Mouse (Mus musculus) thymus, postnatal 10 days (tissue): ENCODE results near the gene Zfp62.
"Not testable (repeated sequence)": the region's sequence is repeated elsewhere in the genome, so short reads cannot be mapped to it uniquely, and the experiment has no call there.

Experiments used
- DNase-seq, 2 experiments: peaks; one replicate each; pipeline ENCODE4 v3.0.0; 2021; ENCODE audit warnings: low spot score in 2 of 2

Gene Zfp62

DNA sequence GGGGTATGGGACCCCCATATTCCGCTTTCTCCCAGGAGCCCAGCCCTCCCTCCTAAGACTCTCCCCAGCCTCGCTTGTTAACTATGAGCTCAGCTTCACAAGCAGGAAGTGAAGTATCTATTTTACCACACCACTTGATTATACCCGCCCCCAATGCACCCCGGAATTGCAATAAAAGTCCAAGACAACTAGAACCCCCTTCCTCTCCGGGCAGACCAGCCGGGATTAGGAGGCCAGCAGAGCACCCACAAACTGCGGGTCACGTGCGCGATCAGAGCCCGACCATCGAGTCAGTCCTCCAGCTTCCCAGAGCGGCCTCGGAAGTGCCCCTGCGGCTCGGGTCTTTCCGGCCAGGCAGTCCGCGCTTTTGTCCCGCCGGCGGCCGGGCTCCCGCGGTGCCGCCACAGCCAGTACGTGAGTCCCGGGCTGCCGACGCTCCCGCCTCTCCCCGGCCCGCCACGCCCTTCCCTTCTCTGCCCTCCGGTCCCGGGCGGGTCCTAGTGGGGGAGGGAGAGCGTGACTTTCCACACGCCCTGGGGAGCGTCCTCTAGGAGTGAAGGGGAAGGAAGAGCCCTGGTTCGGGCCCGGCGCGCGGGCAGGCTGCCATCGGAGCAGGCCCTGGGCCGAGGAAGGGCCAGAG lies at the start of gene Zfp62:
Zfp62 (plus strand) TSS at position 164 of the 640 bp plus-strand sequence.
- DNase-seq = peak; percentile 76 to 85

DNA sequence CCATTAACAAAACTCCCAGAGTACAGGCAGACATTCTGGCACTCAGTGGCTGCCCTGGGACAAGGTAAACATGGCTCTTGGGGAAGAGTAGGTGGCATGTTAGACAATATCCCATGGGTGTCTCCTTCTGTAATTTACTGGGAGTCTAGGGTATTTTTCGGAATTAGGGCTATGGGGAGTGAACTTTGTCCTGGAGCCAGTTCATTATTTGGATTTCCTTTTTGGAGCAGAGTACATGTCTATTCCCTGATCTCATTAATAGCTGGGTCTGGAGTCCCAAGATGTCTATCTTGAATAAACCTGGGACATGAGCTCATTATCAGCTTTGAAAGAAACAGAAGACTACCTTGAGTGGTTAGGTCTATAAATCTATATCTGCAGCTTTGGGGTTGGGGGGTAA lies 49.0 kb upstream of the Zfp62 start, which contains the start of gene Olfr1394:
Olfr1394 (plus strand) TSS at position 301 of the 400 bp plus-strand sequence.
- DNase-seq = no peak

- DNase-seq = no peak
These were observed 46.0 kb upstream of the Zfp62 start for GRCm38 (mm10) chr11:49156821-49157814.

DNA sequence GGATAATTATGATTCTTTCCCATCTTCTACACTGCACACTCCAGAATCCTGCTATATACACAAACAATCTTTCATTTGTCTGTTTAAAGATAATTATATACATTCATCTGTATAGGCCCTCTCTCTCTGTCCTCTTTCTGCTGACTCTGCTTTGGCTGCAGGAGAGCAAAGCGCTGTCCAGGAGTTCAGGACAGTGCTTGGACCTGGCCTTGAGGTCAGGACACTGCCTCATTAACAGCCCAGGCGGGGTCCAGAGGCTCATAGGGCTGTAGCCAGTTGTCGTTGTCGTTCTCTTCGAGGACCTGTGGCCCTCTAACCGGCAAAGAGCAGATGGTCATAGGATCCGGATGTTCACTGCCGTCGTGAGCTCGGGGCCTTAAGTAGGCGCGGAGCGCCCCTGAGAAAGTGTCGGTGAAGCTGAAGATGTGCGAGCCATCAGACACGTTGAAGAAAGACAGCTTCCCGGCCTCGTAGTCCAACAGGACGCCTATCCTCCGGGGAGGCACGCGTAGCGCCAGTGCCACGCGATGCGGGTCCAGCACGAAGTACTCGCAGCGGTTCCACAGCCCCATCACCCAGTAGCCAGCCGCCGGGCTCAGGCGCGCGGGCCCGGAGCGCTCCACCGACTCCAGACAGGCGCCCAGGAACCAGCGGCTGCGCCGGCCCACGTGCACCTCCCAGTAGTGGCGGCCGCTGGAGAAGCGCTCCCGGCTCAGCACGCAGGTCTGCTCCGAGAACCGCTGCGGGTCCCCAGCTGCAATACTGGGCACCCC lies 34.1 kb upstream of the Zfp62 start:
- peak in 1 of 2 experiments; percentile 5 for DNase-seq

- no peak for DNase-seq
These were observed 32.5 kb upstream of the Zfp62 start for GRCm38 (mm10) chr11:49170576-49170975.

GRCm38 (mm10) chr11:49175345-49175744 lies 27.7 kb upstream of the Zfp62 start:
- peak in 1 of 2 experiments; percentile 13 for DNase-seq

DNA sequence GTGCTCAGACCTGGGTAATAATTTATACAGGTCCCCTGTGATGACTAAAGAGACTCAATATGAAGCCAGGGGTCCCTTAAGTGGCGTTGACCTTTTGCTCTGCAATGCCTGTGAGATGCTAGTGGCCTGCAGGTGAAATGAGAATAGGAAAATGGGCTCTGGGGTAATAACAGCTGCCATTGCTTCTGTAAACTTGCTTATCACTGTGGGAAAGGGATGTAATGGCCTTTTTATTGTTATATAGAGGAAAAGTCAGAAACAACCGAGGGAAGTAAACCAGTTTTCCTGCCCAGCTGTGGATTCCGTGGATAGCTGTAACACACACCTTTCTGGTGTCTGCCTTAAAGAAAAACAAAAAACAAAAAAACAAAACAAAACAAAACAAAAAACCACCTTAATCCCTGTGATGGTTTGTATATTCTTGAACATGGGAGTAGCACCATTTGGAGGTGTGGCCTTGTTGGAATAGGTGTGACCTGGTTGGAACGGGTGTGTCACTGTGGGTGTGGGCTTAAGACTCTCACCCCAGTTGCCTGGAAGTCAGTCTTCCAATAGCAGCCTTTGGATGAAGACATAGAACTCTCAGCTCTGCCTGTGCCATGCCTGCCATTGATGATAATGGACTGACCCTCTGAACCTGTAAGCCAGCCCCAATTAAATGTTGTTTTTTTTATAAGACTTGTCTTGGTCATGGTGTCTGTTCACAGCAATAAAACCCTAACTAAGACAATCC lies 26.9 kb upstream of the Zfp62 start:
- not testable (repeated sequence) for DNase-seq

DNA sequence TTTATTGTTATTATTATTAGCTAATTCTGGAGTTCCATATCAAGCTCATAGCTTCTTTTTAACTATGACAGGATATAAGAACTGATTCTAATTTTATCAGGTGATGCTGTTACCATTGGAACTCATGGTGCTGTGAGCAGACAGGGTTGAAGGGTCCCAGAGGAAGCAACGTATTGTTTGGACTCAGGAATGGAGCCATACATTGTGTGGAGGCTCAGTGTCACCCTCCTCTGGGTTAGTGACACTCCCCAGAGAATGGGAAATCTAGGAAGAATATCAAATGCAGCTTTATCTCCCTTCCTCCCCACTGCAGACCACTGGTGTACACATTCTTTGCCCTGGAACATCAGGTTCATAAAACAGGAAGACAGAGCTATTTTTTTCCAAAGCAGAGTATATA lies 19.9 kb upstream of the Zfp62 start:
- no peak for DNase-seq

DNA sequence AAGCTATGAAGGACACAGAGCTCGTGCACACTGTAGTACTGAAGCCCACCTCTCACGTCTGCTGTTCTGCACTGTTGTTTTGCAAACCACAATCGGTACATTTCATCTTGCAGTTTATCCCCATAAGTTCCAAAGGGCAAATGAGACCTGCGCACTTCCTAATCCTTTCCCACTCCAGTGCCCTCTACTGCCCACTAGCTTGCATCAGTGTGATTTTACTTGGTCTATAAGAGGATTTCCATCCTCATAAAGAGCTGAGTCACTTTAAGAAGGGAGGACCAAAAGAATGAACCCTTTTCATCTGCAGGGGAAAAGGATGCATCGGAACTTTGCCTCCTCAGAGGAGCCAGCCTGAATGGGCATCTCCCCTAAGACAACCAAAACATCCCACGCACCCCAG lies 16.6 kb upstream of the Zfp62 start:
- DNase-seq = no peak

DNA sequence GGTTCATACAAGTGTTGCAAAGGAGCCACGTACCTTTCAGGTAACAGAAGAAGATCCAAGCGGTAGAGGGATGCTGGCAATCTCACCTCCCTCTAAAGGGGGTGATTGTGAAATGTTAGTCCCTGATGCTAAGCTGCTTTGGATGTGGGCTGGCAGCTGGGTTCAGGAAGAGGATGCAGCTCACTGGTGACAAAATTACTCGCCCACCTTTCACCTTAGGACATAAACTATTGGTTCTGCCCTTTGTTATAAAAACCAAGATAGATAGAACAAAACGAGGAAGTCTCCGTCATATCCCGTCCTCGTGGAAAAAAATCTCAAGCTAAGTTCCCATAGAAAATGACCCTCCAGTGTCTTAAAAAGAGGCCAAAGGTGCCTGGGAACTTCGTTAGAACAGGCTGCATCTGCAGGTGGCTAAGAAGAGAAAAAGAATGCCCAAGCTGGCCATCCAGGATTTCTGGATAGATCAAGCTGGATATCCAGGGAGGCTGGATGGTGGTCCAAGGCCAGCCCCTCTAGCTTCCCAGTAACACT lies 16.1 kb upstream of the Zfp62 start, which contains the start of gene Btnl9:
Btnl9 (minus strand) TSS at position 205 of the 534 bp plus-strand sequence.
- DNase-seq = no peak

GRCm38 (mm10) chr11:49187701-49188100 lies 15.4 kb upstream of the Zfp62 start:
- no peak for DNase-seq

- peak; percentile 36 to 77 for DNase-seq
These were observed 13.4 kb upstream of the Zfp62 start for GRCm38 (mm10) chr11:49189737-49190136.

DNA sequence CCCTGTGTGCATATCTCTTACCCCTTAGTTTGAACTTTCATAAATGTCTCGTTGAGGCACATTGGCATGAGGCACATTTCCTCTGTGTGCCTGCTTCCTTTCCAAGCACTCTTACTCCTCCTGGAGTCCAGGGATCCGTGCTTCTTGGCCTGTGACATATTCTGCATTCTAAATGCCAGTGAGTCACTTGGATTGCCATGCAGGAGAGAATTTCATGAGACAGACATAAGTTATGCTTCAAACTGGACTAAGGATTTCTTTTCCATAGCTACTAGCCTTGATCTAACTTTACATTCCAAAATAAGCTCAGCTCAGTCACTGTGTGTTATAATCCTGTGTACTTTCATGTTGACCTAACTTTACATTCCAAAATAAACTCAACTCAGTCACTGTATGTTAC lies 12.0 kb upstream of the Zfp62 start:
- DNase-seq = no peak

- DNase-seq = not testable (repeated sequence)
These were observed 8.3 kb upstream of the Zfp62 start for GRCm38 (mm10) chr11:49194771-49195170.

- DNase-seq = peak in 1 of 2 experiments; percentile 29
These were observed 7.2 kb upstream of the Zfp62 start for GRCm38 (mm10) chr11:49195819-49196322.

DNA sequence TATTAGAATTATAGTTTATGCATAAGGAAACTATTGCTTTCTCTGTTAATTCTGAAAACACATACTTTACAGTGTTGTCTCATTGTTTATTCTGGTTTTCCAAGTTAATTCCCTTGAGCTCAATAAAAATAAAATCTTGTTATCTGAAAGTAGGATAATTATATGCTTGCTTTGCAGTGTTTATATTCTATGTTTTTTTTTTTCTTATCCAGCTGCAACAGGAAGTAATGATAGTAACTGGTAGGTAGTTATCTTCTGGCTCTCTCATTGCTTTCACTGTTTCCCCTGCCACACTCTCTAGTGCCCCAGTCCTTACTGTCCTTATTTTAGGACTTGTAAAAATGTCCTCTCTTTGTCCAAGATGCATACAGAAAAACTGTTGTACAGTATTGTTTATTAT lies 2.4 kb upstream of the Zfp62 start:
- DNase-seq = no peak

DNA sequence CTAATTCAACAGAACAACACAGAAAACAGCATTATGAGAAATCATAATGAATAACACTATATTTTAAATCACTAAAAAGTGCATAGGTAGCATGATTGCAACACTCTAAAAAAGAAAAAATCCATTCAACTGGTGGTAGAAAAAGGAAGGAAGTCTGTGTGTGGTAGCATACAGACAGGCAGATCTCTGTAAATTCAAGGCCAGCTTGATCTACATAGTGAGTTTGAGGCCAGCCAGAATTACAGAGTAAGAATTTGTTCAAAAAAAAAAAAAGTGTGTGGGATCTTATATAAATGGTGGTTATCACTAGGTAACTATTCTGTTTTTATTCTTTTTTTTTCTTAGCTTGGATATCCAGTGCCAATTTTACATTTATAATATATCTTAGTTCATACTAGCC lies 1.9 kb upstream of the Zfp62 start:
- no peak for DNase-seq

GRCm38 (mm10) chr11:49202071-49202470 lies 1.0 kb upstream of the Zfp62 start:
- DNase-seq = no peak

DNA sequence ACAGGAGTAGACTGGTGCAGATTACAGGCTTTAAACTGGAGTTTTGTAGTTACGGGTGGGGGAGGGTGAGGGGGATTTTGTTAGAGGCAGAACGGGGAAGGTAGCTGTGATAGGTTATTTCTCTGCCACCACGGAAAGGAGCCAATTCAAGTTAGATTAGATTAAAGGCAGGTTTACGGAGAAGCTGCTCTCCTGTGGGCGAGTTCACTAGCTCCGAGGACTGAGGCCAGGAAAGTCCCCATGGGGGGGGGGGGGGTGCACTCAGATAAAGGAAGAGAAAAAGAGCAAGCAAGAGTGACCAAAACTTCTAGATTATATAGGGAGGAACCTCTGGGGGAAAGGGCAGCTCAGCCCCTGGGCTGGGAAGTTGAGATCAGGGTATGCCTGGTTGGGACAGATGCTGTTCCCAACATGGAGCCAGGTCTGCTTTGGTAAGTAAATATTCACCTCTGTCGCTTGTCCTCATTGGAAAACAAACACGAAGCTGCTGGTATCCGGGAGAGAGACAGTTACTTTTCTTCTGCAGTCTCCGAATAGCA lies 500 bp upstream of the Zfp62 start:
- DNase-seq = peak; percentile 12 to 22

- DNase-seq = peak in 1 of 2 experiments; percentile 42
These were observed 842 bp downstream of the Zfp62 start for GRCm38 (mm10) chr11:49203771-49204497.
